Mouse (Mus musculus): ENCODE results near the gene Itgal. TPM values are rescaled to one million over a fixed set of nuclear protein-coding genes. Genes with fewer than 3 reads are reported as not detected.

Gene Itgal
- polyA plus RNA-seq, 1 experiment from 2014 or later = 1.2 TPM

DNA sequence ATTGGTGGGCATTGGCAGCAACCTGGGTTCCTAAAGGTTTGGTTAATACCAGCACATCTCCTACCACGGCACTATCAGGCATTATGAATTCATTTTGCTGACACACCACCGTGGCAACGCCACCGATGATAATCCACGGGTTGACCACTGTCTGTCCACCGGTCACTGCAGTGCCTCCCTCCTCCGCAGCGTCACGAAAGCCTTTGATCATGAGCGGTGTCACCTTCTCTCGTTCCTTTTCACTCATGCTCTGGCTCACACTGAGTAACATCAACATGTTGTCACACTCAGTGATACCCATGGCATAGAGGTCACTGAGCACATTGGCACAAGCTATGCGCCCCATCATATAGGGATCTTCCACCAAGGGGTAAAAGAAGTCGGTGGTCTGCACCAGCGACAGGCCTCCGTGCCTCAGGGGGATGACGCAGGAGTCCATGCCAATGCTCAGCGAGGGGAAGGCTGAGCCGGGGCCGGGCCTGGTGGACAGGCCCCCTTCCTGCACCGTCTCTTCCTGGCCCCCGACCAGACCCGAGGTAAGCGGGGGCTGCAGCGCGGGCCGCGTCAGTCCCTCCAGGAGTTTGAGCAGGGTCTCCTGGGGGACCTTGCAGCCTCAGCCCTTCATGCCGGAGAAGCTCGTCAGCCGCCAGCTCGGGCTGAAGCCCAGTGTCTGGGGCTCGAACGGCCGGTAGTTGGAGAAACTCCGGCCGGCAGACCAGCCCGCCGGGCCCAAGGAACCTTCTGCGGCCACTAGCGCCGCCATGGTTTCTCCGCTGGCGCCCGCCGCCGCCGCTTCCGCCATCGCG lies 22.7 kb upstream of the Itgal start:
- peak overlapping the region; percentile 92 for H3K9ac ChIP-seq (ENCODE audit: low read depth, low read length)
- peaks cover 33% of the 10 kb centered on the region for H3K36me3 ChIP-seq (ENCODE audit: control insufficient read depth, insufficient read depth, low read length)
- ATAC-seq (ENCODE audit: low read depth) (peak; percentile 54), DNase-seq (ENCODE audit: low spot score) (peak; percentile 42)
- H3K27me3 ChIP-seq (replicated peaks; ENCODE audit: control insufficient read depth, insufficient read depth, low read length) = no peaks in the 10 kb centered on the region
- WGBS = 47% methylated on average over 19 of the region's 50 CpGs
- H3K4me1 ChIP-seq (ENCODE audit: control insufficient read depth, insufficient read depth, low read length) = peaks cover 6% of the 10 kb centered on the region; the same call in 1 of the 2 replicates
- H3K9me3 ChIP-seq (ENCODE audit: control insufficient read depth, low read length) = peaks cover 4% of the 10 kb centered on the region; the same call in 1 of the 2 replicates
- H3K4me2 ChIP-seq (ENCODE audit: low read depth, low read length) = peak overlapping the region; percentile 71
- peak overlapping the region; percentile 92 for H3K4me3 ChIP-seq (ENCODE audit: low read depth, low read length)
- peak overlapping the region; percentile 87 for H3K27ac ChIP-seq (replicated peaks; ENCODE audit: low read depth, low read length)

DNA sequence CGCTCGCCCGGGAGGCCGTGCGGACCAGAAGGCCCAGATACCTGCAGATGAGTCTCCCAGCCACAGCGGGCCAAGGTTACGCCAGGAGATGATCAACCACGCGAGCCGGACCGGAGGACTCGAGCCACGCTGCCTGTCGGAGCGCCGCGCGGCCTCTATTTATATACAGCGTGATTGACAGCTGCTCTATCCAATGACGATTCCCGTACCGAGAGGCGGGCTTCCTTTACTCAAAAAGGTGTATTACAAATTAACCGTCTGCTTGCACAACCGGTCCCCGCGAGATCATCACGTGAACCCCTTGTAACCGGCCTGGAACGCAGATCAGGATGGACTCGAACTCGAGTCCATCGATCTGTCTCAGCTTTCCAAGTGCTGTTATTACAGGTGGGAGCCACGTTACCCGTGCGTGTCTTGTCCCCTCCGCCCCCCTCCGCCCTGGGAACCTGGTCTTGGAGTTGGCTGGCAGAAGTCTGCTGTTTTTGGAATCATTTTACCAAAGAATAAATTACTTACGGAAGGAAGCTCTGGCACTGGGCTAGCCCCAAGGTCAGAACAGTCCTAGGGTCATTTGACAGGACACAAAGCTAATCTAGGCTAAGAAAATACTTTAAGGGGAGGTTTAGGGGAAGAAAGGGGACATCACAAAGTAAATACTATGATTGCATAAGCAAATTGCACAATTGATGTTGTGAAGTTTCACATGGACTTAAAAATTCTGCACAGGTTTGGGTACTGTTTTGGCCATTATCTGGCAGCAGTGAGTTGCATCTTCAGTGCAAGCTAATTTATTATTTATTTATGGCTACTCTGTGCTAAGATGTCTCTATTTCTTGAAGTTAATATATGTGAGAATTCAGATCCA lies 21.9 kb upstream of the Itgal start, which contains the start of gene Sephs2:
TSS of gene Sephs2 (minus strand) at position 131 of the 865 bp plus-strand sequence.
- peak within 1 kb of the TSS; percentile 92 for H3K9ac ChIP-seq (ENCODE audit: low read depth, low read length)
- peak within 1 kb of the TSS; percentile 92 for H3K4me3 ChIP-seq (ENCODE audit: low read depth, low read length)
- WGBS = 2% methylated on average over 34 of the region's 39 CpGs
- H3K27me3 ChIP-seq (replicated peaks; ENCODE audit: control insufficient read depth, insufficient read depth, low read length) = no peaks in the 10 kb centered on the region
- DNase-seq (ENCODE audit: low spot score) = peak; percentile 97
- peaks cover 25% of the 10 kb centered on the region for H3K36me3 ChIP-seq (ENCODE audit: control insufficient read depth, insufficient read depth, low read length)
- peak; percentile 93 for ATAC-seq (ENCODE audit: low read depth)
- H3K9me3 ChIP-seq (ENCODE audit: control insufficient read depth, low read length) = no peaks in the 10 kb centered on the region
- peaks cover 6% of the 10 kb centered on the region; the same call in 1 of the 2 replicates for H3K4me1 ChIP-seq (ENCODE audit: control insufficient read depth, insufficient read depth, low read length)
- peak within 1 kb of the TSS; percentile 87 for H3K27ac ChIP-seq (replicated peaks; ENCODE audit: low read depth, low read length)
- peak within 1 kb of the TSS; percentile 71 for H3K4me2 ChIP-seq (ENCODE audit: low read depth, low read length)

DNA sequence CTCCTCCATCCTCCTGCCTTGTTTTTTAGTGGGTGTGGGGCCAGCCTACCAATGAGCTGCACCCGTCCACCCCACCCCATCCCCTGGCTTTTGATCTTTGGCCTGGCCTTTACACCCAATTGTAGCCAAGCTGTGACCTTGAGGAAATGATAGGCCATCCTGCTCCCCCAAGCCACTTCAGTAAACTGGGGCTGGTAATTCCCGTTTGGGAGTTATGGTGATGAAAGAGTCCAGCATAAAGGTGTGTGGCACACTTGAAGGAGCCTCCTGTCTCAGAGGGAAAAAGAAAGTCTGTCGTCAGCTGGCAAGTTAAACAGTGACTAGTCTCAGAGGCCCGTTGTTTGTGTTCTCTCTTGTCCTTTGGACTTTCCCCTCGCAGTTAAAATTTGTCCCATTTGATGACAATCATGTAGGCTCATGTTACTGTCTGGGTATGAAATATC lies 19.5 kb upstream of the Itgal start:
- peaks cover 6% of the 10 kb centered on the region; the same call in 1 of the 2 replicates for H3K4me1 ChIP-seq (ENCODE audit: control insufficient read depth, insufficient read depth, low read length)
- H3K4me2 ChIP-seq (ENCODE audit: low read depth, low read length) = no peak overlapping the region
- H3K4me3 ChIP-seq (ENCODE audit: low read depth, low read length) = no peak overlapping the region
- no peak overlapping the region for H3K9ac ChIP-seq (ENCODE audit: low read depth, low read length)
- 42% methylated on average over 5 of the region's 5 CpGs for WGBS
- no peak overlapping the region for H3K27ac ChIP-seq (replicated peaks; ENCODE audit: low read depth, low read length)
- H3K27me3 ChIP-seq (replicated peaks; ENCODE audit: control insufficient read depth, insufficient read depth, low read length) = no peaks in the 10 kb centered on the region
- H3K36me3 ChIP-seq (ENCODE audit: control insufficient read depth, insufficient read depth, low read length) = peaks cover 7% of the 10 kb centered on the region
- no peaks in the 10 kb centered on the region for H3K9me3 ChIP-seq (ENCODE audit: control insufficient read depth, low read length)
- no peak for ATAC-seq (ENCODE audit: low read depth)
- no peak for DNase-seq (ENCODE audit: low spot score)

DNA sequence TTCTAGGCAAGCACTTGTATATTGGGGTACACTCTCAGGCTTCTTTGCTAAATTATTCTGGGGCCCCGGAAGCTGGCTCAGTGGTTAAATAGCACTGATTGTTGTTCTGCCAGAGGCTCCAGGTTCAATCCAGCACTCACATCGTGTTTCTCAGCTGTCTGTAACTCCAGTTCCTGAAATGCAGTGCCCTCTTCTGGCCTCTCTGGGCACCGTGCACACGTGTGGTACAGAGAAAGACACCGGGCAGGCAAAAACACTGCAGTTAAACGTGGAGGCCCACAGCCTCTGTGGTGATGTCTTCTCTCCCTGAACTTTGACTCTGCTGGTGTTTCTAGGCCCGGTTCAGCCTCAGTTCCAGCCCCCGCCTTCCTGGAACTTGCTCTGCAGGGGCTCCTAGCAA lies 17.7 kb upstream of the Itgal start:
- DNase-seq (ENCODE audit: low spot score) (peak; percentile 52), ATAC-seq (ENCODE audit: low read depth) (no peak; the same call in 1 of the 2 replicates)
- Histone ChIP-seq H3K36me3 (ENCODE audit: control insufficient read depth, insufficient read depth, low read length) (no peaks in the 10 kb centered on the region), H3K9me3 (ENCODE audit: control insufficient read depth, low read length) (no peaks in the 10 kb centered on the region), H3K27ac (replicated peaks; ENCODE audit: low read depth, low read length) (no peak overlapping the region), H3K9ac (ENCODE audit: low read depth, low read length) (no peak overlapping the region), H3K4me1 (ENCODE audit: control insufficient read depth, insufficient read depth, low read length) (no peaks in the 10 kb centered on the region; the same call in 1 of the 2 replicates), H3K4me2 (ENCODE audit: low read depth, low read length) (no peak overlapping the region), H3K27me3 (replicated peaks; ENCODE audit: control insufficient read depth, insufficient read depth, low read length) (no peaks in the 10 kb centered on the region), H3K4me3 (ENCODE audit: low read depth, low read length) (no peak overlapping the region)
- WGBS = 30% methylated on average over 8 of the region's 8 CpGs

DNA sequence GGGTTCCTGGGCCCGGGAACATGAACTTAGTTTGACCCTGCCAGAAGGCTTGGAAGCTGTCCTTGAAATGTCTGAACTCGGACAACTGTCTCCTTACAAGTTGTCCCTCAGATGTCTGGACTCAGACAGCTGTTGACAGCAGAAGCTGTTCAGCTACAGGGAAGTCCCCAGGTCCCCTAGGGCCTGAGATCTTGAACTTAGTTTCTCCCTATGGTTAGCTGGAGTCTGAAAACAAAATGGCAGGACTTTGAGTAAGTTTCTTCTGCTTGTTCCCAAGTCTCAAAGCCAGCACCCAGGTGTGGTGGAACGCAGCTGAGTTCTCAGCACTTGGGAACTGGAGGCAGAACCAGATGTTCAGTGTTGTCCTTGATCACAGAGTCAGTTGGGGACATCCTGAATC lies 16.0 kb upstream of the Itgal start:
- no peaks in the 10 kb centered on the region for H3K36me3 ChIP-seq (ENCODE audit: control insufficient read depth, insufficient read depth, low read length)
- DNase-seq (ENCODE audit: low spot score) (no peak), ATAC-seq (ENCODE audit: low read depth) (no peak)
- no peaks in the 10 kb centered on the region for H3K9me3 ChIP-seq (ENCODE audit: control insufficient read depth, low read length)
- no peaks in the 10 kb centered on the region for H3K4me1 ChIP-seq (ENCODE audit: control insufficient read depth, insufficient read depth, low read length)
- no peak overlapping the region for H3K9ac ChIP-seq (ENCODE audit: low read depth, low read length)
- WGBS = 61% methylated on average over 3 of the region's 3 CpGs
- H3K4me3 ChIP-seq (ENCODE audit: low read depth, low read length) = no peak overlapping the region
- no peaks in the 10 kb centered on the region for H3K27me3 ChIP-seq (replicated peaks; ENCODE audit: control insufficient read depth, insufficient read depth, low read length)
- H3K27ac ChIP-seq (replicated peaks; ENCODE audit: low read depth, low read length) = no peak overlapping the region
- H3K4me2 ChIP-seq (ENCODE audit: low read depth, low read length) = no peak overlapping the region

DNA sequence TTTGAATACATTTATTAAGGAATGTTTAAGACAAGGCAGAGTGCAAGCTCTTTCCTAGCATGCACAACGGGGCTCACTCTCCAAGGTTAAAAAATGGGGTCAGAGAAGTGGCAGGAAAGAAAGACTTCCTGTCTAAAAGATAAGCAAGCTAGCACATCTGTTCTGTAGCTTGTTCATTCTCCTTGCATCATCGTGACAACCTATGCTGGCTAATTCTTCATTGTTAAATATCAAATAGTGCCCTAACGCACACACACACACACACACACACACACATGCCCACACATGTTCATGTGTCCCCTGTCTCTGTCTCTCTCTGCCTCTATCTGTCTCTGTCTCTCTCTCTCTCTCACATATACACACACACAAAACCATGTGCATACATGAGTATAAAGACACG lies 14.9 kb upstream of the Itgal start:
- WGBS = 60% methylated on average over 4 of the region's 4 CpGs
- ATAC-seq (ENCODE audit: low read depth) = no peak

DNA sequence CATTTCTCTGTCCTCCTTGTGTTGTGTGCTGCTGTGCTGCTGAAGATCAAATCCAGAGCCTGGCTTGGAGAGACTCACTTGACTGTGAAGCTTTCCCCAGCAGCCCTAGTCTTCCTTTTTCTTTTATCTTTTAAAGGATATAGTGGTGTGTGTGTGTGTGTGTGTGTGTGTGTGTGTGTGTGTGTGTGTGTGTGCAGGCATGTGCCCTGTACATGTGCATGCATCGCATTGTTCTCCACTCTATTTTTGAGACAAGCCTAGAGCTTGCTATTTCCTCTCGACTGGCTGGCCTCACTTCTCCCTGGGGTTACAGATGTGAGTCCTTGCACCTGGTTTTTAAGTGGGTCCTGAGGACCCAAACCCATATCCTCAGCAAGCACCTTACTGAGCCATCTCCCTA lies 13.9 kb upstream of the Itgal start:
- Histone ChIP-seq H3K4me1 (ENCODE audit: control insufficient read depth, insufficient read depth, low read length) (no peaks in the 10 kb centered on the region), H3K27me3 (replicated peaks; ENCODE audit: control insufficient read depth, insufficient read depth, low read length) (no peaks in the 10 kb centered on the region)
- no peak for ATAC-seq (ENCODE audit: low read depth)

More for the DNA sequence above, 14.9 kb upstream of the Itgal start:
- Histone ChIP-seq H3K9ac (ENCODE audit: low read depth, low read length) (no peak overlapping the region), H3K9me3 (ENCODE audit: control insufficient read depth, low read length) (no peaks in the 10 kb centered on the region), H3K27me3 (replicated peaks; ENCODE audit: control insufficient read depth, insufficient read depth, low read length) (no peaks in the 10 kb centered on the region), H3K4me2 (ENCODE audit: low read depth, low read length) (no peak overlapping the region), H3K27ac (replicated peaks; ENCODE audit: low read depth, low read length) (no peak overlapping the region), H3K36me3 (ENCODE audit: control insufficient read depth, insufficient read depth, low read length) (no peaks in the 10 kb centered on the region), H3K4me3 (ENCODE audit: low read depth, low read length) (no peak overlapping the region), H3K4me1 (ENCODE audit: control insufficient read depth, insufficient read depth, low read length) (no peaks in the 10 kb centered on the region)
- DNase-seq (ENCODE audit: low spot score) = no peak

DNA sequence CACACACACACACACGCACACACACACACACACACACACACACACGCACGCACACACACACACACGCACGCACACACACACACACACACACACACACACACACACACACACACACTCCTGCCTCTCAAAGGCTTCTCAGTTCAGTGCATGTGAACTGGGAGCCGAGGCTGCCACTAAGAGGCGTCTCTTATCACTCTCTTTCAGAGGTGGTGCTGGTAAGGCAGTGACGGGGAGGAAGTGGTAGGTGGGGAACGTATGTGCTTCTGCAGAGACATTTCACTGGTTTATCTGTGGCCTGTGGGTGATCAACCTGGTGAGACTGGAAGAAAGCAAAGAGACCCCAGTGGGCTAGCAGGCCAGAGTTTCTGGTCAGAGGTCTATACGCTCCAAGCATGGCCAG lies 10.9 kb upstream of the Itgal start:
- Histone ChIP-seq H3K4me3 (ENCODE audit: low read depth, low read length) (no peak overlapping the region), H3K9ac (ENCODE audit: low read depth, low read length) (no peak overlapping the region), H3K4me1 (ENCODE audit: control insufficient read depth, insufficient read depth, low read length) (no peaks in the 10 kb centered on the region), H3K27me3 (replicated peaks; ENCODE audit: control insufficient read depth, insufficient read depth, low read length) (no peaks in the 10 kb centered on the region), H3K36me3 (ENCODE audit: control insufficient read depth, insufficient read depth, low read length) (no peaks in the 10 kb centered on the region), H3K27ac (replicated peaks; ENCODE audit: low read depth, low read length) (no peak overlapping the region), H3K4me2 (ENCODE audit: low read depth, low read length) (no peak overlapping the region), H3K9me3 (ENCODE audit: control insufficient read depth, low read length) (peaks cover 19% of the 10 kb centered on the region; the same call in 1 of the 2 replicates)
- no peak for ATAC-seq (ENCODE audit: low read depth)
- no peak for DNase-seq (ENCODE audit: low spot score)
- WGBS = 74% methylated on average over 5 of the region's 10 CpGs

More for the DNA sequence above, 13.9 kb upstream of the Itgal start:
- no peak overlapping the region for H3K4me2 ChIP-seq (ENCODE audit: low read depth, low read length)
- no peaks in the 10 kb centered on the region for H3K36me3 ChIP-seq (ENCODE audit: control insufficient read depth, insufficient read depth, low read length)
- H3K27ac ChIP-seq (replicated peaks; ENCODE audit: low read depth, low read length) = no peak overlapping the region
- H3K4me3 ChIP-seq (ENCODE audit: low read depth, low read length) = no peak overlapping the region
- WGBS = 86% methylated on average over 2 of the region's 2 CpGs
- 0 out of 2 replicates have a peak, but pooled peaks cover 7% of the 10 kb centered on the region for H3K9me3 ChIP-seq (ENCODE audit: control insufficient read depth, low read length)
- DNase-seq (ENCODE audit: low spot score) = no peak
- H3K9ac ChIP-seq (ENCODE audit: low read depth, low read length) = no peak overlapping the region
